Mouse (Mus musculus) neural tube, embryonic 13.5 days (tissue): ENCODE results near the gene Sap30bp. TPM values are rescaled to one million over a fixed set of nuclear protein-coding genes. Genes with fewer than 3 reads are reported as not detected.

Experiments
- ATAC-seq: fragments of 200-750 bp; cut with Nextera tagmentation; 2 replicates; pipeline ENCODE4 v1.8.0; 2017; ENCODE audit warnings: low read depth, mild to moderate bottlenecking, moderate TSS enrichment, moderate library complexity
- H3K27ac ChIP-seq: fragments of 300-500 bp; sonication (generic); replicated peaks from 2 replicates; pipeline ENCODE4 v1.5.1; 2015; ENCODE audit warnings: moderate library complexity, mild to moderate bottlenecking, inconsistent platforms
- H3K27me3 ChIP-seq: fragments of 300-500 bp; sonication (generic); 2 replicates; pipeline ENCODE4 v1.6.1; 2015; ENCODE audit warnings: mild to moderate bottlenecking, inconsistent platforms
- H3K36me3 ChIP-seq: fragments of 300-500 bp; sonication (generic); 2 replicates; pipeline ENCODE4 v1.6.1; 2015; ENCODE audit warnings: mild to moderate bottlenecking, inconsistent platforms
- H3K4me1 ChIP-seq: fragments of 300-500 bp; sonication (generic); replicated peaks from 2 replicates; pipeline ENCODE4 v1.6.1; 2015; ENCODE audit warnings: inconsistent platforms
- H3K4me2 ChIP-seq: fragments of 300-500 bp; sonication (generic); 2 replicates; pipeline ENCODE4 v1.6.1; 2015; ENCODE audit warnings: inconsistent platforms, mild to moderate bottlenecking, moderate library complexity
- H3K4me3 ChIP-seq: fragments of 300-500 bp; sonication (generic); 2 replicates; pipeline ENCODE4 v1.5.1; 2015; ENCODE audit warnings: mild to moderate bottlenecking, inconsistent platforms
- H3K9ac ChIP-seq: fragments of 300-500 bp; sonication (generic); 2 replicates; pipeline ENCODE4 v1.6.1; 2015; ENCODE audit warnings: moderate library complexity, mild to moderate bottlenecking, inconsistent platforms
- H3K9me3 ChIP-seq: fragments of 300-500 bp; sonication (generic); 2 replicates; pipeline ENCODE4 v1.6.1; 2016; ENCODE audit warnings: inconsistent platforms
- WGBS: fragments of 180-500 bp; shearing (Covaris S2); methylation state at CpG from one replicate; pipeline ENCODE4 v1.1.7; 2015; 5-methylcytosine and 5-hydroxymethylcytosine counted together
- polyA plus RNA-seq: library from polyadenylated mRNA; unstranded; fragments of >200 nt; fragmentation: Nextera tagmentation; extraction: Ambion mirVana; gene quantifications from 2 replicates; pipeline ENCODE4 v1.2.1, GENCODE M21; 2015

Gene Sap30bp
- polyA plus RNA-seq, 1 experiment from 2014 or later, result 59.4 TPM

- no peak for ATAC-seq
- Histone ChIP-seq H3K4me2 (no peak overlapping the region), H3K9ac (no peak overlapping the region), H3K36me3 (peaks cover 14% of the 10 kb centered on the region; the same call in 1 of the 2 replicates), H3K4me1 (peaks cover 37% of the 10 kb centered on the region), H3K27ac (no peak overlapping the region), H3K9me3 (no peaks in the 10 kb centered on the region), H3K27me3 (no peaks in the 10 kb centered on the region), H3K4me3 (no peak overlapping the region)
- WGBS, result 87% methylated on average over 13 of the region's 13 CpGs
Measured at GRCm38 (mm10) chr11:116008832-116009375, 75.8 kb downstream of the Sap30bp start.

GRCm38 (mm10) chr11:116009661-116010060, 76.6 kb downstream of the Sap30bp start:
- H3K27me3 ChIP-seq, result no peaks in the 10 kb centered on the region
- WGBS, result 91% methylated on average over 11 of the region's 11 CpGs
- peaks cover 14% of the 10 kb centered on the region; the same call in 1 of the 2 replicates for H3K36me3 ChIP-seq
- no peak overlapping the region for H3K27ac ChIP-seq
- no peaks in the 10 kb centered on the region for H3K9me3 ChIP-seq
- H3K4me1 ChIP-seq, result peaks cover 34% of the 10 kb centered on the region
- ATAC-seq, result no peak
- H3K9ac ChIP-seq, result no peak overlapping the region
- H3K4me3 ChIP-seq, result no peak overlapping the region
- no peak overlapping the region for H3K4me2 ChIP-seq

- no peak overlapping the region for H3K27ac ChIP-seq
- ATAC-seq, result no peak
- WGBS, result 91% methylated on average over 8 of the region's 8 CpGs
- H3K4me3 ChIP-seq, result no peak overlapping the region
- no peak overlapping the region for H3K9ac ChIP-seq
- peaks cover 29% of the 10 kb centered on the region for H3K4me1 ChIP-seq
- H3K9me3 ChIP-seq, result no peaks in the 10 kb centered on the region
- no peak overlapping the region for H3K4me2 ChIP-seq
- H3K27me3 ChIP-seq, result no peaks in the 10 kb centered on the region
- H3K36me3 ChIP-seq, result peaks cover 14% of the 10 kb centered on the region; the same call in 1 of the 2 replicates
Measured at GRCm38 (mm10) chr11:116010146-116010545, 77.1 kb downstream of the Sap30bp start.

GRCm38 (mm10) chr11:116010948-116011347, 77.9 kb downstream of the Sap30bp start:
- no peak overlapping the region for H3K4me3 ChIP-seq
- no peaks in the 10 kb centered on the region for H3K9me3 ChIP-seq
- 88% methylated on average over 5 of the region's 5 CpGs for WGBS
- H3K27me3 ChIP-seq, result no peaks in the 10 kb centered on the region
- H3K4me2 ChIP-seq, result no peak overlapping the region
- H3K4me1 ChIP-seq, result peaks cover 21% of the 10 kb centered on the region
- peaks cover 14% of the 10 kb centered on the region; the same call in 1 of the 2 replicates for H3K36me3 ChIP-seq
- no peak overlapping the region for H3K9ac ChIP-seq
- no peak overlapping the region for H3K27ac ChIP-seq
- no peak for ATAC-seq

GRCm38 (mm10) chr11:116011529-116012261, 78.6 kb downstream of the Sap30bp start:
- no peaks in the 10 kb centered on the region for H3K9me3 ChIP-seq
- peaks cover 19% of the 10 kb centered on the region for H3K4me1 ChIP-seq
- no peaks in the 10 kb centered on the region for H3K27me3 ChIP-seq
- H3K4me3 ChIP-seq, result peak overlapping the region; percentile 60
- H3K4me2 ChIP-seq, result peak overlapping the region; percentile 85
- whole genome bisulfite sequencing, result 27% methylated on average over 14 of the region's 14 CpGs
- H3K9ac ChIP-seq, result peak overlapping the region; percentile 87
- peaks cover 14% of the 10 kb centered on the region; the same call in 1 of the 2 replicates for H3K36me3 ChIP-seq
- no peak; the same call in 1 of the 2 replicates for ATAC-seq
- H3K27ac ChIP-seq, result peak overlapping the region; percentile 85

GRCm38 (mm10) chr11:116012262-116012947, 79.3 kb downstream of the Sap30bp start, which contains the start of gene Galk1:
Gene Galk1 (minus strand): TSS chr11:116012719.
- peak; percentile 83 for ATAC-seq
- WGBS, result under 1% methylated on average over 55 of the region's 55 CpGs
- Histone ChIP-seq H3K27me3 (no peaks in the 10 kb centered on the region), H3K27ac (peak within 1 kb of the TSS; percentile 85), H3K4me1 (peaks cover 19% of the 10 kb centered on the region), H3K9me3 (no peaks in the 10 kb centered on the region), H3K4me2 (peak within 1 kb of the TSS; percentile 85), H3K9ac (peak within 1 kb of the TSS; percentile 87), H3K36me3 (peaks cover 11% of the 10 kb centered on the region; the same call in 1 of the 2 replicates), H3K4me3 (peak within 1 kb of the TSS; percentile 60)

GRCm38 (mm10) chr11:116014821-116015220, 81.7 kb downstream of the Sap30bp start:
- ATAC-seq, result no peak
- 61% methylated on average over 8 of the region's 8 CpGs for WGBS

More at GRCm38 (mm10) chr11:116014821-116015220, 81.7 kb downstream of the Sap30bp start:
- H3K36me3 ChIP-seq, result no peaks in the 10 kb centered on the region
- H3K27me3 ChIP-seq, result no peaks in the 10 kb centered on the region
- H3K27ac ChIP-seq, result no peak overlapping the region
- no peaks in the 10 kb centered on the region for H3K9me3 ChIP-seq
- no peak overlapping the region for H3K4me2 ChIP-seq
- peaks cover 19% of the 10 kb centered on the region for H3K4me1 ChIP-seq
- no peak overlapping the region for H3K9ac ChIP-seq
- no peak overlapping the region for H3K4me3 ChIP-seq

Other genes starting within 250 kb of the Sap30bp start
- gene Grb2, start 224.7 kb upstream of the Sap30bp start, polyA plus RNA-seq, result 189 and 191 TPM in 2 replicates
- 25.4 and 25.8 TPM in 2 replicates for gene Tmem94, start 167.8 kb upstream of the Sap30bp start, polyA plus RNA-seq
- gene Caskin2, start 119.6 kb upstream of the Sap30bp start, polyA plus RNA-seq, result 13.8 and 15.2 TPM in 2 replicates
- 22.7 and 23.4 TPM in 2 replicates for gene Tsen54, start 118.6 kb upstream of the Sap30bp start, polyA plus RNA-seq
- 1.4 and 1.8 TPM in 2 replicates for gene Llgl2, start 109.2 kb upstream of the Sap30bp start, polyA plus RNA-seq
- gene Myo15b, start 74.9 kb upstream of the Sap30bp start, polyA plus RNA-seq, result 0.10 TPM in 1 of 2 replicates, not detected in the other
- gene Smim5, start 33.3 kb upstream of the Sap30bp start, polyA plus RNA-seq, result 0.85 and 1.7 TPM in 2 replicates
- 0.94 and 1.2 TPM in 2 replicates for gene Smim6, start 21.3 kb upstream of the Sap30bp start, polyA plus RNA-seq
- gene Recql5, start 195 bp downstream of the Sap30bp start, polyA plus RNA-seq, result 22.5 and 23.5 TPM in 2 replicates
- gene Itgb4, start 41.4 kb downstream of the Sap30bp start, polyA plus RNA-seq, result 1.9 and 2.7 TPM in 2 replicates
- gene Galk1, start 79.4 kb downstream of the Sap30bp start, polyA plus RNA-seq, result 73.9 and 74.4 TPM in 2 replicates
- gene H3f3b, start 94.7 kb downstream of the Sap30bp start, polyA plus RNA-seq, result 2,165 and 2,421 TPM in 2 replicates
- gene Unk, start 97.0 kb downstream of the Sap30bp start, polyA plus RNA-seq, result 32.4 and 33.1 TPM in 2 replicates
- gene Unc13d, start 144.7 kb downstream of the Sap30bp start, polyA plus RNA-seq, result 0.70 and 1.3 TPM in 2 replicates
- 136 and 153 TPM in 2 replicates for gene Wbp2, start 153.7 kb downstream of the Sap30bp start, polyA plus RNA-seq
- 4.3 and 5.5 TPM in 2 replicates for gene Trim47, start 193.9 kb downstream of the Sap30bp start, polyA plus RNA-seq
- gene Trim65, start 197.8 kb downstream of the Sap30bp start, polyA plus RNA-seq, result 2.7 and 3.7 TPM in 2 replicates
- 69.1 and 78.3 TPM in 2 replicates for gene Mrpl38, start 205.6 kb downstream of the Sap30bp start, polyA plus RNA-seq
- gene Fbf1, start 234.9 kb downstream of the Sap30bp start, polyA plus RNA-seq, result 52.5 and 58.5 TPM in 2 replicates